Mouse (Mus musculus): ENCODE data around the gene Dync1i1. TPM values are rescaled to one million over a fixed set of nuclear protein-coding genes. Genes with fewer than 3 reads are reported as not detected.
A peak's percentile ranks its signal among the peaks of the same experiment; 100 is the strongest.

Gene Dync1i1
- polyA plus RNA-seq, 1 experiment: 202 TPM

- 82% methylated on average over 14 of the region's 14 CpGs for WGBS
- no peak for DNase-seq
- Histone ChIP-seq H3K27ac (ENCODE audit: insufficient read depth, low read length) (no peak overlapping the region), H3K4me3 (replicated peaks; ENCODE audit: insufficient read depth, low read depth, low read length) (no peak overlapping the region), H3K27me3 (ENCODE audit: control insufficient read depth, insufficient read depth, low read length) (no peaks in the 10 kb centered on the region), H3K4me1 (ENCODE audit: control insufficient read depth, insufficient read depth, low read length) (no peaks in the 10 kb centered on the region)
- TF ChIP-seq POLR2A (IDR thresholded peaks at IDR 0.05; ENCODE audit: borderline replicate concordance, insufficient read depth, low read length) (no peak), CTCF (IDR thresholded peaks at IDR 0.05; ENCODE audit: borderline replicate concordance, insufficient read depth, low read depth, low read length) (no peak)
Observed at GRCm38 (mm10) chr6:5783830-5784229, 58.4 kb downstream of the Dync1i1 start.

DNA sequence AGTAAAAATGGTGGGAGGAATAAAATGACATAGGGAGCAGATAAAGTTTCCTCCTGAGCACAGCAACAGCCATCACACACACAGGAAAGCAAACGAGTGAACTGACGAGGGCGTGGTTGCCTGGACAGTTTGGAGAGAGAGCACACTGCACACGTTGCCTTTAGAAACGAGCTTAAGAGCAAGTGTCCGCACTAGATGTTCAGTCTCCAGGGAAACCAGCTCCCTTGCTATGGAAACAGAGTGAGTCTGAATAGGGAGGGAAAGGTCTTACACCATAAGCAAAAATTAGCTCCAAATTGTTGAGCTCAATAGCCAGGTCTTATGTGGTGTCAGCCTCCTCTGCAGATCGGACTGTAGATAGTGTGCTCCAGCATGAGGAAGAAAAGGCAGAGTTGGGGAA is 65.2 kb downstream of the Dync1i1 start:
- Histone ChIP-seq H3K4me3 (replicated peaks; ENCODE audit: insufficient read depth, low read depth, low read length) (no peak overlapping the region), H3K27ac (ENCODE audit: insufficient read depth, low read length) (no peak overlapping the region), H3K27me3 (ENCODE audit: control insufficient read depth, insufficient read depth, low read length) (no peaks in the 10 kb centered on the region), H3K4me1 (ENCODE audit: control insufficient read depth, insufficient read depth, low read length) (no peaks in the 10 kb centered on the region)
- WGBS: 63% methylated on average over 7 of the region's 7 CpGs
- no peak for TF ChIP-seq POLR2A (IDR thresholded peaks at IDR 0.05; ENCODE audit: borderline replicate concordance, insufficient read depth, low read length)
- TF ChIP-seq CTCF (IDR thresholded peaks at IDR 0.05; ENCODE audit: borderline replicate concordance, insufficient read depth, low read depth, low read length): no peak
- no peak for DNase-seq

DNA sequence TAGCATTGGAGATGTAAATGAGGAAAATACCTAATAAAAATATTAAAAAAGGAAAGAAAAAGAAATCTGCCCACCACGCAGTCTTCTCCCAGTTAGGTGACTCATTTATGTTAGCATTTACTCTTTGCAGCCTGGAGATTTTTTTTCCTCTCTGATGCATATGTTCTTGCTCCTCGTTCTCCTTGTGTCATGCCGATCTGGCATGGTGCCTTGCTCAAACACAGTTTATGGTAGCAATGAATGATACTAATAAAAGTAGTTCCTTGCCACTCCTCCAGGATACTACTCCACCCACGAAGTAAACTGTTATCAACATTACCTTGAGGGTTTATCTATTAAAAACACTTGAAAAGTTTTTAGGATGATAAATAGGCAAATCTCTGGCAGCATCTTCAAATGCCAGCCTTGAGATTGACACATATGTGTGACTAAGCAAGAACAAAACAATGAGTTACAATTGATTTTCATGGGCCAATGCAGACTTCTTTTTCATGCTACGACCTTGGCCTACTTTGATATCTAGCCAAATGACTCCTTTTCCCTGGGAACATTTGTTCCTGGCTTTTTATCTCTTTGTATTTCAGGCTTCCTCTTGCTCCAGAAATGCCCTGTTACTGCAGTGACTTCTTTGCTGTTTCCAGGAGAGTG is 68.8 kb downstream of the Dync1i1 start:
- no peak overlapping the region for H3K4me3 ChIP-seq (replicated peaks; ENCODE audit: insufficient read depth, low read depth, low read length)
- WGBS: 31% methylated on average over 5 of the region's 5 CpGs
- H3K27ac ChIP-seq (ENCODE audit: insufficient read depth, low read length): no peak overlapping the region
- no peaks in the 10 kb centered on the region for H3K4me1 ChIP-seq (ENCODE audit: control insufficient read depth, insufficient read depth, low read length)
- H3K27me3 ChIP-seq (ENCODE audit: control insufficient read depth, insufficient read depth, low read length): no peaks in the 10 kb centered on the region
- TF ChIP-seq POLR2A (IDR thresholded peaks at IDR 0.05; ENCODE audit: borderline replicate concordance, insufficient read depth, low read length) (no peak), CTCF (IDR thresholded peaks at IDR 0.05; ENCODE audit: borderline replicate concordance, insufficient read depth, low read depth, low read length) (no peak)
- peak in 1 of 2 experiments; percentile 33 for DNase-seq

GRCm38 (mm10) chr6:5795314-5795713 is 69.9 kb downstream of the Dync1i1 start:
- DNase-seq: no peak
- Histone ChIP-seq H3K27me3 (ENCODE audit: control insufficient read depth, insufficient read depth, low read length) (no peaks in the 10 kb centered on the region), H3K4me1 (ENCODE audit: control insufficient read depth, insufficient read depth, low read length) (no peaks in the 10 kb centered on the region), H3K27ac (ENCODE audit: insufficient read depth, low read length) (no peak overlapping the region), H3K4me3 (replicated peaks; ENCODE audit: insufficient read depth, low read depth, low read length) (no peak overlapping the region)
- WGBS: 59% methylated on average over 2 of the region's 2 CpGs
- no peak for TF ChIP-seq CTCF (IDR thresholded peaks at IDR 0.05; ENCODE audit: borderline replicate concordance, insufficient read depth, low read depth, low read length)

GRCm38 (mm10) chr6:5802124-5802839 is 76.8 kb downstream of the Dync1i1 start:
- DNase-seq: peak in 1 of 2 experiments; percentile 68

GRCm38 (mm10) chr6:5802840-5803491 is 77.5 kb downstream of the Dync1i1 start:
- no peaks in the 10 kb centered on the region for H3K27me3 ChIP-seq (ENCODE audit: control insufficient read depth, insufficient read depth, low read length)
- TF ChIP-seq POLR2A (IDR thresholded peaks at IDR 0.05; ENCODE audit: borderline replicate concordance, insufficient read depth, low read length) (no peak), CTCF (IDR thresholded peaks at IDR 0.05; ENCODE audit: borderline replicate concordance, insufficient read depth, low read depth, low read length) (no peak)
- peaks cover 3% of the 10 kb centered on the region; the same call in 1 of the 2 replicates for H3K4me1 ChIP-seq (ENCODE audit: control insufficient read depth, insufficient read depth, low read length)
- H3K4me3 ChIP-seq (replicated peaks; ENCODE audit: insufficient read depth, low read depth, low read length): no peak overlapping the region
- WGBS: 40% methylated on average over 11 of the region's 11 CpGs
- DNase-seq: peak; percentile 50 to 68
- H3K27ac ChIP-seq (ENCODE audit: insufficient read depth, low read length): no peak overlapping the region

More at GRCm38 (mm10) chr6:5802124-5802839, 76.8 kb downstream of the Dync1i1 start:
- no peak overlapping the region for H3K4me3 ChIP-seq (replicated peaks; ENCODE audit: insufficient read depth, low read depth, low read length)
- TF ChIP-seq POLR2A (IDR thresholded peaks at IDR 0.05; ENCODE audit: borderline replicate concordance, insufficient read depth, low read length) (no peak), CTCF (IDR thresholded peaks at IDR 0.05; ENCODE audit: borderline replicate concordance, insufficient read depth, low read depth, low read length) (peak; percentile 31; the same call in 1 of the 2 replicates)
- no peaks in the 10 kb centered on the region for H3K27me3 ChIP-seq (ENCODE audit: control insufficient read depth, insufficient read depth, low read length)
- 56% methylated on average over 6 of the region's 6 CpGs for WGBS
- H3K27ac ChIP-seq (ENCODE audit: insufficient read depth, low read length): no peak overlapping the region
- peaks cover 3% of the 10 kb centered on the region; the same call in 1 of the 2 replicates for H3K4me1 ChIP-seq (ENCODE audit: control insufficient read depth, insufficient read depth, low read length)

DNA sequence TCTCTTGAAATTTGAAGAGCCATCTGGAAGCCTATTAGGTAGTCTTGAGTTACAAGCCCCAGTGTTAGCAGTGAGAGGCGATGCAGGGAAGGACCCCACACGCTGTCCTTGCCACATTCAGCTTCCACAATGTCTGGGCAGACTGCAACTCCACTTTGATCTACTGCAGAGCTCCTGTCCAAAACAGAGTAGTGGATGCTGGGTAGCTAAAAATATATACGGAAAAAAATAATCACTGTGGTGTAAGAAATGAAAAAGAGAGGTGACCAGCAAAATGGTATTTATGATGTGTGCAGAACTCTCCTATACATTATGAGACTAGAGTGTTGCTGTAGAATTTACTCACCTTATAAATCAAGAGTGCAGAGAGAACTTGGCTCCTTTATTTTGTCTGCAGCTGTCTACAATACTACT is 82.6 kb downstream of the Dync1i1 start:
- peaks cover 3% of the 10 kb centered on the region; the same call in 1 of the 2 replicates for H3K4me1 ChIP-seq (ENCODE audit: control insufficient read depth, insufficient read depth, low read length)
- H3K27me3 ChIP-seq (ENCODE audit: control insufficient read depth, insufficient read depth, low read length): no peaks in the 10 kb centered on the region
- no peak for DNase-seq
- H3K27ac ChIP-seq (ENCODE audit: insufficient read depth, low read length): no peak overlapping the region
- 80% methylated on average over 3 of the region's 3 CpGs for WGBS
- TF ChIP-seq CTCF (IDR thresholded peaks at IDR 0.05; ENCODE audit: borderline replicate concordance, insufficient read depth, low read depth, low read length) (no peak), POLR2A (IDR thresholded peaks at IDR 0.05; ENCODE audit: borderline replicate concordance, insufficient read depth, low read length) (no peak)
- H3K4me3 ChIP-seq (replicated peaks; ENCODE audit: insufficient read depth, low read depth, low read length): no peak overlapping the region

Measured in cerebellum, adult 2 months (tissue).